Mouse (Mus musculus): ENCODE results near the gene Sgsm2.
A peak's percentile ranks its signal among the peaks of the same experiment; 100 is the strongest.

Gene Sgsm2

GRCm38 (mm10) chr11:74883098-74883497 lies 13.8 kb downstream of the Sgsm2 start:
- DNase-seq (ENCODE audit: low spot score in 2 of 2) = no peak

GRCm38 (mm10) chr11:74881979-74882378 lies 14.9 kb downstream of the Sgsm2 start:
- DNase-seq (ENCODE audit: low spot score in 2 of 2) = no peak

- no peak for DNase-seq (ENCODE audit: low spot score in 2 of 2)
Observed at GRCm38 (mm10) chr11:74880999-74881398, 15.9 kb downstream of the Sgsm2 start.

- no peak for DNase-seq (ENCODE audit: low spot score in 2 of 2)
Observed at GRCm38 (mm10) chr11:74876801-74877200, 20.1 kb downstream of the Sgsm2 start.

GRCm38 (mm10) chr11:74874630-74875029 lies 22.2 kb downstream of the Sgsm2 start:
- no peak for DNase-seq (ENCODE audit: low spot score in 2 of 2)

GRCm38 (mm10) chr11:74870991-74871622 lies 25.8 kb downstream of the Sgsm2 start:
- no peak for DNase-seq (ENCODE audit: low spot score in 2 of 2)

GRCm38 (mm10) chr11:74870544-74870943 lies 26.3 kb downstream of the Sgsm2 start:
- DNase-seq (ENCODE audit: low spot score in 2 of 2) = no peak

- DNase-seq (ENCODE audit: low spot score in 2 of 2) = no peak
Observed at GRCm38 (mm10) chr11:74869603-74870002, 27.3 kb downstream of the Sgsm2 start.

- no peak for DNase-seq (ENCODE audit: low spot score in 2 of 2)
Observed at GRCm38 (mm10) chr11:74868046-74868760, 28.7 kb downstream of the Sgsm2 start.

GRCm38 (mm10) chr11:74867181-74867580 lies 29.7 kb downstream of the Sgsm2 start:
- no peak for DNase-seq (ENCODE audit: low spot score in 2 of 2)

GRCm38 (mm10) chr11:74866640-74867039 lies 30.2 kb downstream of the Sgsm2 start:
- DNase-seq (ENCODE audit: low spot score in 2 of 2) = no peak

- DNase-seq (ENCODE audit: low spot score in 2 of 2) = no peak
Observed at GRCm38 (mm10) chr11:74865252-74865651, 31.6 kb downstream of the Sgsm2 start.

- no peak for DNase-seq (ENCODE audit: low spot score in 2 of 2)
Observed at GRCm38 (mm10) chr11:74864421-74864820, 32.4 kb downstream of the Sgsm2 start.

GRCm38 (mm10) chr11:74863471-74863870 lies 33.4 kb downstream of the Sgsm2 start:
- no peak for DNase-seq (ENCODE audit: low spot score in 2 of 2)

- DNase-seq (ENCODE audit: low spot score in 2 of 2) = no peak
Observed at GRCm38 (mm10) chr11:74862129-74862528, 34.7 kb downstream of the Sgsm2 start.

GRCm38 (mm10) chr11:74857756-74858155 lies 39.1 kb downstream of the Sgsm2 start:
- DNase-seq (ENCODE audit: low spot score in 2 of 2) = no peak

GRCm38 (mm10) chr11:74850998-74851661 lies 45.7 kb downstream of the Sgsm2 start:
- DNase-seq (ENCODE audit: low spot score in 2 of 2) = no peak

GRCm38 (mm10) chr11:74847919-74848521 lies 48.8 kb downstream of the Sgsm2 start:
- peak; percentile 70 to 82 for DNase-seq (ENCODE audit: low spot score in 2 of 2)

- DNase-seq (ENCODE audit: low spot score in 2 of 2) = no peak
Observed at GRCm38 (mm10) chr11:74845784-74846183, 51.1 kb downstream of the Sgsm2 start.

GRCm38 (mm10) chr11:74843761-74844160 lies 53.1 kb downstream of the Sgsm2 start:
- DNase-seq (ENCODE audit: low spot score in 2 of 2) = no peak

GRCm38 (mm10) chr11:74843435-74843714 lies 53.5 kb downstream of the Sgsm2 start:
- DNase-seq (ENCODE audit: low spot score in 2 of 2) = no peak

- no peak for DNase-seq (ENCODE audit: low spot score in 2 of 2)
Observed at GRCm38 (mm10) chr11:74842656-74843434, 54.0 kb downstream of the Sgsm2 start.
